Mouse (Mus musculus) limb, embryonic 14.5 days (tissue): ENCODE measurements around the gene Bnipl. TPM values are rescaled to one million over a fixed set of nuclear protein-coding genes. Genes with fewer than 3 reads are reported as not detected.

Experiments used
- ATAC-seq: fragments of 200-750 bp; cut with Nextera tagmentation; 2 replicates; pipeline ENCODE4 v1.8.0; 2017; ENCODE audit warnings: low read depth, moderate number of reproducible peaks, moderate TSS enrichment; ENCODE audit not compliant: low FRiP score
- DNase-seq: peaks from one replicate; pipeline ENCODE4 v3.0.0-alpha.2; 2015; ENCODE audit warnings: low spot score
- H3K27ac ChIP-seq: fragments of 300-500 bp; sonication (generic); replicated peaks from 2 replicates; pipeline ENCODE4 v1.5.1; 2014; ENCODE audit warnings: low read depth, mild to moderate bottlenecking, low read length, moderate library complexity, mixed read lengths
- H3K27me3 ChIP-seq: fragments of 300-500 bp; sonication (generic); 2 replicates; pipeline ENCODE4 v1.6.1; 2014; ENCODE audit warnings: low read length, mixed read lengths; ENCODE audit not compliant: control insufficient read depth, insufficient read depth
- H3K36me3 ChIP-seq: fragments of 300-500 bp; sonication (generic); 2 replicates; pipeline ENCODE4 v1.6.1; 2014; ENCODE audit warnings: mild to moderate bottlenecking, low read length, moderate library complexity, mixed read lengths; ENCODE audit not compliant: control insufficient read depth, insufficient read depth
- H3K4me1 ChIP-seq: fragments of 300-500 bp; sonication (generic); 2 replicates; pipeline ENCODE4 v1.6.1; 2014; ENCODE audit warnings: antibody characterized with exemption, low read length, mixed read lengths; ENCODE audit not compliant: control insufficient read depth, insufficient read depth
- H3K4me2 ChIP-seq: fragments of 300-500 bp; sonication (generic); replicated peaks from 2 replicates; pipeline ENCODE4 v1.6.1; 2014; ENCODE audit warnings: low read depth, mild to moderate bottlenecking, low read length, moderate library complexity; ENCODE audit not compliant: severe bottlenecking
- H3K4me3 ChIP-seq: fragments of 300-500 bp; sonication (generic); replicated peaks from 2 replicates; pipeline ENCODE4 v1.5.1; 2014; ENCODE audit warnings: low read length
- H3K9ac ChIP-seq: fragments of 300-500 bp; sonication (generic); 2 replicates; pipeline ENCODE4 v1.6.1; 2014; ENCODE audit warnings: mild to moderate bottlenecking, low read depth, low read length, moderate library complexity; ENCODE audit not compliant: severe bottlenecking
- H3K9me3 ChIP-seq: fragments of 300-500 bp; sonication (generic); 2 replicates; pipeline ENCODE4 v1.6.1; 2016; ENCODE audit warnings: low read length; ENCODE audit not compliant: control insufficient read depth
- POLR2A ChIP-seq: fragments of 200-500 bp; IDR thresholded peaks from 2 replicates; pipeline ENCODE4 v1.8.0; 2012; ENCODE audit warnings: inconsistent platforms, mild to moderate bottlenecking, moderate library complexity, borderline replicate concordance; ENCODE audit not compliant: insufficient read depth, insufficient read length; ENCODE audit errors: extremely low read depth
- WGBS: fragments of 180-500 bp; shearing (Covaris S2); extraction: QIAGEN DNeasy Blood & Tissue Kit; methylation state at CpG from one replicate; pipeline ENCODE4 v1.1.7; 2014; 5-methylcytosine and 5-hydroxymethylcytosine counted together
- polyA plus RNA-seq, 2 experiments: library from polyadenylated mRNA; depleted of rRNA in 1 of 2; stranded (reverse) in 1 of 2; unstranded in 1 of 2; fragments of >200 nt; fragmentation: Nextera tagmentation in 1 of 2; extraction: Ambion mirVana in 1 of 2; gene quantifications; 2 replicates each; pipeline versions ENCODE4 v1.2.1 to v1.2.3; 2012 to 2014

The Bnipl gene
- polyA plus RNA-seq, 2 experiments = 12.0 to 13.3 TPM

- WGBS = 84% methylated on average over 4 of the region's 4 CpGs
- DNase-seq = no peak
- Histone ChIP-seq H3K27me3 (no peaks in the 10 kb centered on the region), H3K27ac (no peak overlapping the region), H3K9me3 (no peaks in the 10 kb centered on the region), H3K4me3 (no peak overlapping the region), H3K4me1 (no peaks in the 10 kb centered on the region), H3K36me3 (peaks cover 69% of the 10 kb centered on the region), H3K9ac (no peak overlapping the region), H3K4me2 (no peak overlapping the region)
- TF ChIP-seq POLR2A = no peak
- no peak for ATAC-seq
Observed at GRCm38 (mm10) chr3:95208286-95208685, 42.7 kb downstream of the Bnipl start.

GRCm38 (mm10) chr3:95203880-95204279 lies 47.1 kb downstream of the Bnipl start:
- no peak for TF ChIP-seq POLR2A
- no peak overlapping the region for H3K4me3 ChIP-seq
- DNase-seq (no peak), ATAC-seq (no peak)
- no peaks in the 10 kb centered on the region for H3K27me3 ChIP-seq
- peaks cover 86% of the 10 kb centered on the region for H3K36me3 ChIP-seq
- H3K9ac ChIP-seq = no peak overlapping the region
- H3K4me1 ChIP-seq = no peaks in the 10 kb centered on the region
- H3K27ac ChIP-seq = no peak overlapping the region
- H3K4me2 ChIP-seq = no peak overlapping the region
- 90% methylated on average over 6 of the region's 6 CpGs for WGBS
- no peaks in the 10 kb centered on the region for H3K9me3 ChIP-seq

GRCm38 (mm10) chr3:95200562-95200961 lies 50.4 kb downstream of the Bnipl start:
- Histone ChIP-seq H3K27me3 (no peaks in the 10 kb centered on the region), H3K27ac (no peak overlapping the region), H3K4me1 (no peaks in the 10 kb centered on the region), H3K4me2 (no peak overlapping the region), H3K4me3 (no peak overlapping the region), H3K9me3 (no peaks in the 10 kb centered on the region), H3K9ac (no peak overlapping the region), H3K36me3 (peaks cover 92% of the 10 kb centered on the region)
- 78% methylated on average over 2 of the region's 2 CpGs for WGBS
- no peak for TF ChIP-seq POLR2A
- ATAC-seq (no peak), DNase-seq (no peak)

- WGBS = 84% methylated on average over 7 of the region's 7 CpGs
- H3K27me3 ChIP-seq = no peaks in the 10 kb centered on the region
- H3K27ac ChIP-seq = no peak overlapping the region
- DNase-seq = no peak
- H3K36me3 ChIP-seq = peaks cover 92% of the 10 kb centered on the region
- no peak overlapping the region for H3K9ac ChIP-seq
- H3K4me2 ChIP-seq = no peak overlapping the region
- no peak for ATAC-seq
- TF ChIP-seq POLR2A = no peak
- H3K4me1 ChIP-seq = no peaks in the 10 kb centered on the region
- H3K9me3 ChIP-seq = no peaks in the 10 kb centered on the region
- H3K4me3 ChIP-seq = no peak overlapping the region
Observed at GRCm38 (mm10) chr3:95200132-95200531, 50.9 kb downstream of the Bnipl start.

GRCm38 (mm10) chr3:95199101-95199500 lies 51.9 kb downstream of the Bnipl start:
- Histone ChIP-seq H3K4me1 (no peaks in the 10 kb centered on the region), H3K27me3 (no peaks in the 10 kb centered on the region), H3K9me3 (no peaks in the 10 kb centered on the region), H3K4me2 (no peak overlapping the region), H3K27ac (no peak overlapping the region), H3K9ac (no peak overlapping the region), H3K4me3 (no peak overlapping the region), H3K36me3 (peaks cover 93% of the 10 kb centered on the region)
- WGBS = 84% methylated on average over 1 of the region's 1 CpGs
- DNase-seq = no peak
- TF ChIP-seq POLR2A = no peak
- no peak for ATAC-seq

GRCm38 (mm10) chr3:95195772-95196171 lies 55.2 kb downstream of the Bnipl start:
- 81% methylated on average over 2 of the region's 2 CpGs for WGBS
- ATAC-seq (no peak), DNase-seq (no peak)
- Histone ChIP-seq H3K4me1 (no peaks in the 10 kb centered on the region), H3K4me2 (no peak overlapping the region), H3K27ac (no peak overlapping the region), H3K9me3 (no peaks in the 10 kb centered on the region), H3K4me3 (no peak overlapping the region), H3K27me3 (no peaks in the 10 kb centered on the region), H3K36me3 (peaks cover 82% of the 10 kb centered on the region), H3K9ac (no peak overlapping the region)
- no peak for TF ChIP-seq POLR2A
